Mouse (Mus musculus) stomach, embryonic 16.5 days (tissue): ENCODE data around the gene Nhsl1. TPM values are rescaled to one million over a fixed set of nuclear protein-coding genes. Genes with fewer than 3 reads are reported as not detected.

Experiments used
- ATAC-seq: fragments of 200-750 bp; cut with Nextera tagmentation; 2 replicates; pipeline ENCODE4 v1.8.0; 2017; ENCODE audit warnings: moderate number of reproducible peaks, moderate TSS enrichment; ENCODE audit not compliant: insufficient read depth, low FRiP score
- H3K27ac ChIP-seq: fragments of 300-500 bp; sonication (generic); 2 replicates; pipeline ENCODE4 v1.5.1; 2014; ENCODE audit warnings: low read length
- H3K27me3 ChIP-seq: fragments of 300-500 bp; sonication (generic); 2 replicates; pipeline ENCODE4 v1.6.1; 2014; ENCODE audit warnings: low read length, control low read depth, mixed read lengths; ENCODE audit not compliant: control insufficient read depth, insufficient read depth
- H3K36me3 ChIP-seq: fragments of 300-500 bp; sonication (generic); 2 replicates; pipeline ENCODE4 v1.6.1; 2014; ENCODE audit warnings: low read length; ENCODE audit not compliant: control insufficient read depth, insufficient read depth
- H3K4me1 ChIP-seq: fragments of 300-500 bp; sonication (generic); 2 replicates; pipeline ENCODE4 v1.6.1; 2014; ENCODE audit warnings: low read length, control low read depth, mixed read lengths; ENCODE audit not compliant: control insufficient read depth, insufficient read depth
- H3K4me2 ChIP-seq: fragments of 300-500 bp; sonication (generic); 2 replicates; pipeline ENCODE4 v1.6.1; 2014; ENCODE audit warnings: low read depth, low read length, mixed read lengths
- H3K4me3 ChIP-seq: fragments of 300-500 bp; sonication (generic); replicated peaks from 2 replicates; pipeline ENCODE4 v1.5.1; 2014; ENCODE audit warnings: mild to moderate bottlenecking, low read length
- H3K9ac ChIP-seq: fragments of 300-500 bp; sonication (generic); 2 replicates; pipeline ENCODE4 v1.6.1; 2014; ENCODE audit warnings: low read length
- H3K9me3 ChIP-seq: fragments of 300-500 bp; sonication (generic); replicated peaks from 2 replicates; pipeline ENCODE4 v1.6.1; 2016; ENCODE audit warnings: low read length, control low read depth; ENCODE audit not compliant: control insufficient read depth
- WGBS: fragments of 180-500 bp; shearing (Covaris S2); extraction: QIAGEN DNeasy Blood & Tissue Kit; methylation state at CpG from one replicate; pipeline ENCODE4 v1.1.7; 2014; 5-methylcytosine and 5-hydroxymethylcytosine counted together
- polyA plus RNA-seq: library from polyadenylated mRNA; unstranded; fragments of >200 nt; fragmentation: Nextera tagmentation; extraction: Ambion mirVana; gene quantifications from 2 replicates; pipeline ENCODE4 v1.2.1, GENCODE M21; 2015

Gene Nhsl1
- 7.0 and 7.5 TPM in 2 replicates for polyA plus RNA-seq

DNA sequence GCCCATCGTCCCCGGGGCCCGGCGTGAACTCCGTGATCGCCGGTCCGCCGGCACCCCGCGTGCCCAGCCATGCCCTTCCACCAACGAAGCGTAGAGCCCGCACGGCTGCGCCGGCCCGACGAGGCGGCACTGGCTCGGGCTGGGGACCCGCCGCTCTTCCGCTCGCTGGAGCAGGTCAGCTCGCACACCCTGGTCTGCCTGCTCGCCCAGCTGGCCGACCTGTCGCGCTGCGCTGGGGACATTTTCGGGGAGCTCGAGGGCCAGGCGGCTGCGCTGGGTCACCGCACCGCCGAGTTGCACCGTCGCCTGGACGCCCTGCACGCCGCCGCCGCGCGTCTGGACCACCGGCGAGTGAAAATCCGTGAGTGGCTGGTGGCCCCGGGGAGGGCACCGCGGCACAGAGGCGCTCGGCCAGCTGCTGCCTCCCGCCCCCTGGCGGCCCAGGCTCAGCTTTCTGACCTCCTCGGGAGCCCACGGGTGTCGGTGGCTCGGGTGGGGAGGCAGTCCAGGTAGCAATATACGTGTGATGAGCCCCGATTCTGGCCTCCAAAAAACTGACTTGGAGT lies at the start of gene Nhsl1:
TSS of gene Nhsl1 (plus strand) at position 70 of the 566 bp plus-strand sequence.
- Histone ChIP-seq H3K4me3 (peak within 1 kb of the TSS; percentile 79), H3K27ac (peak within 1 kb of the TSS; percentile 78), H3K4me2 (peak within 1 kb of the TSS; percentile 97), H3K9ac (peak within 1 kb of the TSS; percentile 93), H3K36me3 (no peaks in the 10 kb centered on the region), H3K9me3 (no peaks in the 10 kb centered on the region), H3K4me1 (peaks cover 3% of the 10 kb centered on the region; the same call in 1 of the 2 replicates), H3K27me3 (no peaks in the 10 kb centered on the region)
- WGBS = under 1% methylated on average over 63 of the region's 63 CpGs
- ATAC-seq = peak; percentile 75

GRCm38 (mm10) chr10:18276090-18276734 lies 42.6 kb upstream of the Nhsl1 start:
- H3K27ac ChIP-seq = no peak overlapping the region
- no peaks in the 10 kb centered on the region for H3K36me3 ChIP-seq
- no peak for ATAC-seq
- H3K4me1 ChIP-seq = no peaks in the 10 kb centered on the region
- H3K9me3 ChIP-seq = no peaks in the 10 kb centered on the region
- 76% methylated on average over 4 of the region's 4 CpGs for WGBS
- no peak overlapping the region for H3K4me3 ChIP-seq
- H3K4me2 ChIP-seq = no peak overlapping the region
- H3K27me3 ChIP-seq = no peaks in the 10 kb centered on the region
- H3K9ac ChIP-seq = no peak overlapping the region

GRCm38 (mm10) chr10:18283991-18284390 lies 34.8 kb upstream of the Nhsl1 start:
- ATAC-seq = no peak

DNA sequence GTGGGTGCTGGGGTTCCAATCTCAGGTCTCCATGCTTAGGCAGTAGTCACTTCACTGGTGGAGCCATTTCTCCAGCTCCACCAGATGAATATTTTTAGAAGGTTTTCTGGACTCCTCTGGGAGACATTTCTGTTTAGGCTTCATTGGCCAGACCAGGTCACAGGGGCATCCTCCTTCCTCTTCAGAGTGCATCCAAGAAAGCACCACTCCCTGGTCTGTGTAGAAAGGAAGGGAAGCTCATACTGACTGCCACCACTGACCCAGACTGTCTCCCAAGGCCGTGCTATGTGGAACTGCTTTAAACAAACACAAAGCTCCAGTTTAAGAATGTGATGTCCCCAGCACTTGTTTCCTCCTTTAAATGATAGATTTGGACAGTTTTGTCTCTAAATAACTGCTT lies 29.3 kb upstream of the Nhsl1 start:
- Histone ChIP-seq H3K4me1 (no peaks in the 10 kb centered on the region), H3K27ac (no peak overlapping the region), H3K4me2 (no peak overlapping the region), H3K9me3 (no peaks in the 10 kb centered on the region), H3K36me3 (no peaks in the 10 kb centered on the region), H3K27me3 (no peaks in the 10 kb centered on the region), H3K4me3 (no peak overlapping the region), H3K9ac (no peak overlapping the region)
- WGBS = 51% methylated on average over 1 of the region's 1 CpGs
- ATAC-seq = no peak

More at GRCm38 (mm10) chr10:18283991-18284390, 34.8 kb upstream of the Nhsl1 start:
- no peaks in the 10 kb centered on the region for H3K36me3 ChIP-seq
- H3K4me2 ChIP-seq = no peak overlapping the region
- 79% methylated on average over 5 of the region's 5 CpGs for WGBS
- no peaks in the 10 kb centered on the region for H3K4me1 ChIP-seq
- H3K27me3 ChIP-seq = no peaks in the 10 kb centered on the region
- H3K4me3 ChIP-seq = no peak overlapping the region
- H3K9ac ChIP-seq = no peak overlapping the region
- H3K27ac ChIP-seq = no peak overlapping the region
- no peaks in the 10 kb centered on the region for H3K9me3 ChIP-seq

- WGBS = 73% methylated on average over 5 of the region's 5 CpGs
- Histone ChIP-seq H3K27ac (no peak overlapping the region), H3K9ac (no peak overlapping the region), H3K9me3 (no peaks in the 10 kb centered on the region), H3K4me3 (no peak overlapping the region), H3K4me1 (no peaks in the 10 kb centered on the region), H3K4me2 (no peak overlapping the region), H3K36me3 (no peaks in the 10 kb centered on the region), H3K27me3 (no peaks in the 10 kb centered on the region)
- no peak for ATAC-seq
Measured at GRCm38 (mm10) chr10:18305106-18305505, 13.7 kb upstream of the Nhsl1 start.

DNA sequence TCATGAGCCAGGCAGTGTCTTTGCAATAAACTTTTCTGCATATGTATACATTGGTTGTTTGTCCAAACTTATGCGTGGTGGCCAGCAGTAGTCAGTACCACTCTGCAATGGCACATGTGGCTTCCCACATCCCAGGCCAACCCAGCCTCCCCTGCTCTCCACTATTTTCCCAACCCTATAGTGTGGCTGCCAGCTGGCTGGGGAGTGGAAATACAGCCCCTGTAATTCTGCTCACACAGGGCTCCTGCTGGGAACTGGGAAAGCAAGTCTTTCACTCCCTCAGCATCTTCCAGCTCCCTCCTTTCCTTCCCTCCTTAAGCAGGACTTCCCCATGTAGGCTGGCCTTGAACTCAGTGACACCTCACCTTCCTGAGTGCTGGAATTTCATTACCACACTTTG lies 3.7 kb upstream of the Nhsl1 start:
- no peaks in the 10 kb centered on the region; the same call in 1 of the 2 replicates for H3K4me1 ChIP-seq
- H3K36me3 ChIP-seq = no peaks in the 10 kb centered on the region
- no peaks in the 10 kb centered on the region for H3K27me3 ChIP-seq
- no peak overlapping the region for H3K9ac ChIP-seq
- no peak overlapping the region for H3K27ac ChIP-seq
- no peak for ATAC-seq
- no peak overlapping the region for H3K4me3 ChIP-seq
- H3K4me2 ChIP-seq = no peak overlapping the region
- no peaks in the 10 kb centered on the region for H3K9me3 ChIP-seq
- 91% methylated on average over 1 of the region's 1 CpGs for WGBS

GRCm38 (mm10) chr10:18317521-18317920 lies 1.3 kb upstream of the Nhsl1 start:
- Histone ChIP-seq H3K27ac (no peak overlapping the region), H3K9me3 (no peaks in the 10 kb centered on the region), H3K9ac (no peak overlapping the region), H3K4me3 (no peak overlapping the region), H3K4me1 (no peaks in the 10 kb centered on the region; the same call in 1 of the 2 replicates), H3K36me3 (no peaks in the 10 kb centered on the region), H3K27me3 (no peaks in the 10 kb centered on the region), H3K4me2 (peak overlapping the region; percentile 97)
- 44% methylated on average over 10 of the region's 10 CpGs for WGBS
- no peak for ATAC-seq

- WGBS = 2% methylated on average over 70 of the region's 89 CpGs
- Histone ChIP-seq H3K9ac (peak overlapping the region; percentile 93), H3K4me1 (no peaks in the 10 kb centered on the region; the same call in 1 of the 2 replicates), H3K4me3 (peak overlapping the region; percentile 79), H3K27me3 (no peaks in the 10 kb centered on the region), H3K4me2 (peak overlapping the region; percentile 97), H3K27ac (peak overlapping the region; percentile 78), H3K9me3 (no peaks in the 10 kb centered on the region), H3K36me3 (no peaks in the 10 kb centered on the region)
- ATAC-seq = peak; percentile 93
Measured at GRCm38 (mm10) chr10:18317961-18318915, 547 bp upstream of the Nhsl1 start.
